ENCODE assay signal across 8 mouse cellular contexts in the genomic region with DNA sequence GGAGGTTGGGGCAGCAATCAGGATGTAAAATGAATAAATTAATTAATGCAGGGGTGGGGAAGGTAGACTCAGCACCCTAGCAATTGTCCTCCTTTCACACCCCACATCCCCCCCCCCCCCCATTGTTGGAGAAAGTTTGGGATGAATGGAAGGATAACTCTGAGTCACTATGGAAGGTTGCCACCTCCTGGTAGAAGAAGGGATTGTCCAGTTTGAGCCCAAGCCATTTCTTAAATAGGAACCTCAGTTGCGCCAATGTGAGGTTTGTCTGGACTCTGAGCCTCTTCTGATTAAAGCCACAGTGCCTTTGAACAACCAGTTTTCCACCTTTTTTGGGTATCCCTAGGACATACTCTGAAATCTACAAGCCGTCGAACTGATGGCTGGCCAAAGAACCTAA. TPM values are rescaled to one million over a fixed set of nuclear protein-coding genes. Genes with fewer than 3 reads are reported as not detected.
DNase-seq lines count a peak whose midpoint lies in the region; TF ChIP-seq lines count a peak whose summit lies in the region.

No protein-coding gene starts in this region.

- intact Hi-C loops in gastrocnemius, adult 2 months (cut with DNase I) = loop anchor here (2.0 to 5.0 kb wide), 4 partner anchors 71 to 206 kb away; partner anchors contain the start of gene Sept11
- intact Hi-C loops in heart, postnatal 14 days (cut with DNase I) = loop anchor here (1.0 to 10.0 kb wide), 6 partner anchors 71 to 479 kb away; partner anchors contain the start of genes Sept11 and Shroom3

- no peaks in the 10 kb centered on the region for H3K36me3 ChIP-seq in testis, adult 2 months (ENCODE audit: control insufficient read depth, insufficient read depth, low read length)

- no peak overlapping the region for H3K4me3 ChIP-seq in gastrocnemius, adult 2 months
- H3K4me3 ChIP-seq in testis, adult 2 months (ENCODE audit: control insufficient read depth, low read depth, low read length) = no peak overlapping the region
- H3K4me3 ChIP-seq in lung, adult 2 months (replicated peaks; ENCODE audit: extremely low read depth, low read depth, low read length) = no peak overlapping the region

- no peak for TF ChIP-seq POLR2A in testis, adult 2 months (IDR thresholded peaks at IDR 0.05; ENCODE audit: control insufficient read depth, low read depth, low read length)
- TF ChIP-seq POLR2A in lung, adult 2 months (IDR thresholded peaks at IDR 0.05; ENCODE audit: borderline replicate concordance, extremely low read depth, low read depth, low read length) = no peak

- TF ChIP-seq CTCF in gastrocnemius, adult 2 months (IDR thresholded peaks at IDR 0.05) = peak; percentile 72
- peak; percentile 23; the same call in 1 of the 2 replicates for TF ChIP-seq CTCF in testis, adult 2 months (IDR thresholded peaks at IDR 0.05; ENCODE audit: control insufficient read depth, insufficient read depth, insufficient replicate concordance, low read depth, low read length)
- TF ChIP-seq CTCF in lung, adult 2 months (IDR thresholded peaks at IDR 0.05; ENCODE audit: insufficient read depth, low read length) = peak; percentile 55

- H3K27ac ChIP-seq in gastrocnemius, adult 2 months = no peak overlapping the region
- H3K27ac ChIP-seq in testis, adult 2 months (ENCODE audit: control insufficient read depth, insufficient read depth, low read depth, low read length) = no peak overlapping the region

- no peaks in the 10 kb centered on the region for H3K4me1 ChIP-seq in testis, adult 2 months (ENCODE audit: control insufficient read depth, insufficient read depth, low read length)
- no peaks in the 10 kb centered on the region for H3K4me1 ChIP-seq in lung, adult 2 months (ENCODE audit: control insufficient read depth, insufficient read depth, low read length)

- H3K27me3 ChIP-seq in testis, adult 2 months (ENCODE audit: control insufficient read depth, insufficient read depth, low read length) = no peaks in the 10 kb centered on the region

- peak; percentile 54 for DNase-seq in gastrocnemius, adult 2 months
- no peak for DNase-seq in gastrocnemius, adult 8-10 months (ENCODE audit: low spot score in 2 of 2)
- DNase-seq in testis, postnatal 14 days (ENCODE audit: low spot score) = no peak
- peak; percentile 67 for DNase-seq in cerebellum, adult 8-10 months
- peak; percentile 57 to 77 for DNase-seq in heart, postnatal 14 days
- peak; percentile 44 for DNase-seq in lung, adult 2 months
- DNase-seq in skeletal muscle tissue, adult 2 months (ENCODE audit: low read depth, low spot score) = peak; percentile 43

- 77% methylated on average over 3 of the region's 3 CpGs for WGBS in lung, adult 2 months

RNA-seq across cellular contexts. Expression of gene Ccni, which starts 42.8 kb away (rescaled TPM):
- total RNA-seq in gastrocnemius, adult 2 months (2021) = 10 to 100 TPM; 61.4 to 66.6 TPM
- 10 to 100 TPM; 58.7 to 80.0 (median 65.4) TPM for total RNA-seq in gastrocnemius, adult 8-10 months (2022)
- 138 and 146 TPM in 2 replicates for polyA plus RNA-seq in testis, adult 2 months (2012; rRNA removed)
- 100 to 1,000 TPM; 223 to 231 TPM for total RNA-seq in heart, postnatal 14 days (2021)
- 82.0 and 97.1 TPM in 2 replicates for polyA plus RNA-seq in lung, adult 2 months (2012; rRNA removed)

RNA-seq across cellular contexts. Expression of gene 2010109A12Rik, which starts 42.8 kb away (rescaled TPM):
- under 1 TPM; 0.48 to 0.81 TPM for total RNA-seq in gastrocnemius, adult 2 months (2021)
- total RNA-seq in gastrocnemius, adult 8-10 months (2022) = not detected
- 4.4 and 8.5 TPM in 2 replicates for polyA plus RNA-seq in testis, adult 2 months (2012; rRNA removed)
- total RNA-seq in heart, postnatal 14 days (2021) = under 1 TPM; 0.53 to 0.93 TPM
- not detected in 2 replicates for polyA plus RNA-seq in lung, adult 2 months (2012; rRNA removed)

Comparison
In these comparisons a context has a peak if more than half of its experiments do, and no peak if none do; other contexts are left out.
1. DNase-seq: peak in gastrocnemius, adult 2 months (single experiment), cerebellum, adult 8-10 months (single experiment), heart, postnatal 14 days (2 of 2), lung, adult 2 months (single experiment) and skeletal muscle tissue, adult 2 months (single experiment); none in gastrocnemius, adult 8-10 months (0 of 2) and testis, postnatal 14 days (single experiment).
2. Peak in every context shown above with its lines, with median percentiles within 50 percentile points of each other: CTCF ChIP-seq.